Mouse (Mus musculus) thymus, adult 2 months (tissue): ENCODE data around the gene Nr2c2.

Experiments used
- CTCF ChIP-seq: fragments of 200-500 bp; IDR thresholded peaks from 2 replicates; pipeline ENCODE4 v1.5.1; 2012; ENCODE audit warnings: mild to moderate bottlenecking, control low read depth, low read length, moderate library complexity, borderline replicate concordance; ENCODE audit not compliant: control insufficient read depth, poor library complexity, insufficient read depth; ENCODE audit errors: extremely low read depth
- POLR2A ChIP-seq: fragments of 200-500 bp; IDR thresholded peaks from 2 replicates; pipeline ENCODE4 v1.6.1; 2012; ENCODE audit warnings: mild to moderate bottlenecking, low read length, control low read depth, moderate library complexity; ENCODE audit not compliant: control insufficient read depth, poor library complexity, insufficient read depth; ENCODE audit errors: extremely low read depth

GRCm38 (mm10) chr6:92067146-92067790 is 23.9 kb upstream of the Nr2c2 start:
- peak; percentile 88 for TF ChIP-seq CTCF
- TF ChIP-seq POLR2A, result no peak
